Mouse (Mus musculus) forebrain, embryonic 11.5 days (tissue): ENCODE measurements around the gene Fancg. TPM values are rescaled to one million over a fixed set of nuclear protein-coding genes. Genes with fewer than 3 reads are reported as not detected.
A peak's percentile ranks its signal among the peaks of the same experiment; 100 is the strongest.

Experiments
- ATAC-seq: fragments of 200-750 bp; cut with Nextera tagmentation; replicated peaks from 2 replicates; pipeline ENCODE4 v1.8.0; 2017; ENCODE audit warnings: moderate TSS enrichment; ENCODE audit not compliant: low FRiP score
- DNase-seq: peaks from one replicate; pipeline ENCODE4 v3.0.0-alpha.2; 2017; ENCODE audit warnings: low spot score
- H3K27ac ChIP-seq: fragments of 300-500 bp; sonication (generic); 2 replicates; pipeline ENCODE4 v1.5.1; 2014; ENCODE audit warnings: low read depth, low read length
- H3K27me3 ChIP-seq: fragments of 300-500 bp; sonication (generic); 2 replicates; pipeline ENCODE4 v1.6.1; 2014; ENCODE audit warnings: mild to moderate bottlenecking, low read length, mixed read lengths; ENCODE audit not compliant: control insufficient read depth, insufficient read depth
- H3K36me3 ChIP-seq: fragments of 300-500 bp; sonication (generic); 2 replicates; pipeline ENCODE4 v1.6.1; 2014; ENCODE audit warnings: mild to moderate bottlenecking, low read length, moderate library complexity, mixed read lengths; ENCODE audit not compliant: control insufficient read depth, insufficient read depth
- H3K4me1 ChIP-seq: fragments of 300-500 bp; sonication (generic); replicated peaks from 2 replicates; pipeline ENCODE4 v1.6.1; 2014; ENCODE audit warnings: low read length, mixed read lengths; ENCODE audit not compliant: control insufficient read depth, insufficient read depth
- H3K4me2 ChIP-seq: fragments of 300-500 bp; sonication (generic); 2 replicates; pipeline ENCODE4 v1.6.1; 2014; ENCODE audit warnings: low read depth, mild to moderate bottlenecking, low read length, moderate library complexity, mixed read lengths; ENCODE audit not compliant: severe bottlenecking
- H3K4me3 ChIP-seq: fragments of 300-500 bp; sonication (generic); 2 replicates; pipeline ENCODE4 v1.5.1; 2014; ENCODE audit warnings: low read depth, low read length
- H3K9ac ChIP-seq: fragments of 300-500 bp; sonication (generic); 2 replicates; pipeline ENCODE4 v1.6.1; 2014; ENCODE audit warnings: low read length
- H3K9me3 ChIP-seq: fragments of 300-500 bp; sonication (generic); 2 replicates; pipeline ENCODE4 v1.6.1; 2016; ENCODE audit warnings: low read length, mixed read lengths; ENCODE audit not compliant: control insufficient read depth
- WGBS: fragments of 180-500 bp; shearing (Covaris S2); extraction: QIAGEN DNeasy Blood & Tissue Kit; methylation state at CpG from one replicate; pipeline ENCODE4 v1.1.7; 2014; 5-methylcytosine and 5-hydroxymethylcytosine counted together
- polyA plus RNA-seq: library from polyadenylated mRNA; unstranded; fragments of >200 nt; fragmentation: Nextera tagmentation; extraction: Ambion mirVana; gene quantifications from 2 replicates; pipeline ENCODE4 v1.2.1, GENCODE M21; 2014

The Fancg gene
- polyA plus RNA-seq, 1 experiment from 2014 or later: 24.7 TPM

DNA sequence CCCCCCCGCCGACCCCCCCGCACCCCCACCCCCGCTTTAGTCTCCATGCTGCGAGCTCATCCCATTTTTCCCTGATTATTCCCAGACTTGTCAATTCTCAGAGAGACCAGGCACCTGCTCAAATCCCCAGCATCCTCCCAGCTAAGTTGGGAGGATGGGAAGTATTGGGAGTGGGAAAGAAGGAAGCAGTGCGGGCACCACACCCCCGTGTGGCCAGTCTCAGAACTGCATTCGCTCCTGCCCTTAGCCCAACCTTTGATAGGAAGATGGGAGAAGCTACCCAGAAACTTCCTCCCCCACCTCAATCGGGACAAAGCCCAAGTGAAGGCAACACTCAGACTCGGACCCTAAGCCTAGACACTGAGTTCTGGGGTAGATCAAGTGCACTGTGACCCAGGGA is 56.0 kb downstream of the Fancg start:
- Histone ChIP-seq H3K9ac (no peak overlapping the region), H3K4me1 (peaks cover 28% of the 10 kb centered on the region), H3K27ac (no peak overlapping the region), H3K36me3 (no peaks in the 10 kb centered on the region; the same call in 1 of the 2 replicates), H3K9me3 (no peaks in the 10 kb centered on the region), H3K4me2 (no peak overlapping the region), H3K4me3 (no peak overlapping the region), H3K27me3 (no peaks in the 10 kb centered on the region)
- ATAC-seq (no peak), DNase-seq (peak; percentile 90)
- WGBS: 5% methylated on average over 9 of the region's 10 CpGs

DNA sequence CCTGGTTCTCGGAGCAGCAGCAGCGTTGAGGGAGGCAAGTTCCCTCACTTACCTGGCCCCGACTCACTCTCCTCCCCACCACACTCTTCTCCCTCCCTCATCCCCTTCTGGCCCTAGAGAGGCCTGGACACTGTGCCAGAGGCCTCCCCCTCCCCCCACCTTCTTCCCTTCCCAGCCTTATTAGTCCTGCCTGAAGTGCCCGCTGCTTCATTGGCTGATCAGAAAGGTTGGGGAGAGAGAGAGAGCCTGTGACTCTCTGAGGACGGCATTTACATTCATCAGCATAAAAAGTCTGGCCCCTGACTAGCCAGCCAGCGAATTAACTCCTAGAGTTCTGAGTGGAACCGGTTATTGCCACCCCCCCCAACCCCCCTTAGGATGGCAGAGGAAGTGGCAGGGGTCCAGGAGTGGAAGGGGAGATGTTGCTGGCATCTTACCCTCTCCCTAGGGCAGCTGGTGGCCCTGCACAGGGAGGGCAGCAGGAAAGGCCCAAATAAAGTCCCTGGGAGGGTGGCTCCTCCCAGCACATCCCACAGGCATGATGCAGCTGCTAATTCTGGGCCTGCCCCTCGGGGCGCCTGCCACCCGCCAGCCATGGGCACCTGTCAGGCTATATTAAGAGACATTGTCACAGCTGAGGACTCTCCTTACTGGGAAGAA is 56.7 kb downstream of the Fancg start:
- peak overlapping the region; percentile 13 for H3K27ac ChIP-seq
- peaks cover 28% of the 10 kb centered on the region for H3K4me1 ChIP-seq
- H3K4me2 ChIP-seq: peak overlapping the region; percentile 16; the same call in 1 of the 2 replicates
- no peak for ATAC-seq
- no peaks in the 10 kb centered on the region for H3K9me3 ChIP-seq
- no peak for DNase-seq
- H3K36me3 ChIP-seq: no peaks in the 10 kb centered on the region; the same call in 1 of the 2 replicates
- no peak overlapping the region for H3K4me3 ChIP-seq
- no peaks in the 10 kb centered on the region for H3K27me3 ChIP-seq
- WGBS: 18% methylated on average over 10 of the region's 10 CpGs
- peak overlapping the region; percentile 48; the same call in 1 of the 2 replicates for H3K9ac ChIP-seq

GRCm38 (mm10) chr4:42952563-42952962 is 57.7 kb downstream of the Fancg start:
- no peak for DNase-seq
- Histone ChIP-seq H3K9me3 (no peaks in the 10 kb centered on the region), H3K4me2 (no peak overlapping the region), H3K9ac (no peak overlapping the region; the same call in 1 of the 2 replicates), H3K27me3 (no peaks in the 10 kb centered on the region), H3K4me1 (peaks cover 28% of the 10 kb centered on the region), H3K27ac (peak overlapping the region; percentile 13; the same call in 1 of the 2 replicates), H3K4me3 (no peak overlapping the region), H3K36me3 (no peaks in the 10 kb centered on the region; the same call in 1 of the 2 replicates)
- no peak for ATAC-seq
- WGBS: 92% methylated on average over 7 of the region's 7 CpGs

Other genes starting within 250 kb of the Fancg start
- gene Ccl21a, start 236.5 kb downstream of the Fancg start, polyA plus RNA-seq: 0.27 and 0.39 TPM in 2 replicates
- gene Fam205a1, start 156.6 kb downstream of the Fancg start, polyA plus RNA-seq: 0.08 and 0.28 TPM in 2 replicates
- 0.33 and 0.43 TPM in 2 replicates for gene Gm12394, start 153.7 kb downstream of the Fancg start, polyA plus RNA-seq
- 0.84 and 1.00 TPM in 2 replicates for gene Fam205c, start 136.3 kb downstream of the Fancg start, polyA plus RNA-seq
- 1.3 and 2.1 TPM in 2 replicates for gene Phf24, start 93.8 kb downstream of the Fancg start, polyA plus RNA-seq
- 16.4 and 24.7 TPM in 2 replicates for gene Dnajb5, start 60.7 kb downstream of the Fancg start, polyA plus RNA-seq
- 0.56 and 0.96 TPM in 2 replicates for gene 1700022I11Rik, start 40.9 kb downstream of the Fancg start, polyA plus RNA-seq
- 653 and 672 TPM in 2 replicates for gene Vcp, start 10.0 kb downstream of the Fancg start, polyA plus RNA-seq
- gene Pigo, start 15.3 kb upstream of the Fancg start, polyA plus RNA-seq: 25.8 and 26.1 TPM in 2 replicates
- gene Stoml2, start 21.2 kb upstream of the Fancg start, polyA plus RNA-seq: 378 and 409 TPM in 2 replicates
- gene Fam214b, start 35.7 kb upstream of the Fancg start, polyA plus RNA-seq: 28.1 and 28.9 TPM in 2 replicates
- gene Unc13b, start 48.4 kb upstream of the Fancg start, polyA plus RNA-seq: 22.9 and 23.0 TPM in 2 replicates